Mouse (Mus musculus): ENCODE data around the gene Kprp. TPM values are rescaled to one million over a fixed set of nuclear protein-coding genes. Genes with fewer than 3 reads are reported as not detected.

Gene Kprp
- 3.5 TPM in 1 of 2 replicates, not detected in the other for polyA plus RNA-seq (2015; fragmentation: Nextera tagmentation; extraction: Ambion mirVana)

DNA sequence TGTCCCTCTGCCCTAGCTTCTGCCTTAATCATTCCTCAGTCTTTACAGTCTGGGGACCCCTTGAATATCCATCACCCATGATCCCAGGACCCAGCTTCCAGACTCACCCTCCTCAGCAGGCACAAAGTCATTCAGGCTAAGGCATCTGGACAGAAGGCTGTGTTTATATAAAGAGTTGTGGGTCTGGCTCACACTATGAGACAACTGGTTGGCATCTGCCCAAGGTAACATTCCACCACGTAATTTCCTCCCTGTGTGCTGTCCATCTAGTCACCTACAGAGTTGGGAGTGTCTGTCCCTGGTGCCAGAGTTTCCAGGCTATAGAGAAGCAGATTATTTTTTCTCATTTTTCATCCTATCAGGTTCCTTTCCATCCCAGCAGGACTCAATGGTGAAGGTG is at the start of gene Kprp:
Gene Kprp, minus strand, starts transcription at position 140 of the 400 bp plus-strand sequence.

DNA sequence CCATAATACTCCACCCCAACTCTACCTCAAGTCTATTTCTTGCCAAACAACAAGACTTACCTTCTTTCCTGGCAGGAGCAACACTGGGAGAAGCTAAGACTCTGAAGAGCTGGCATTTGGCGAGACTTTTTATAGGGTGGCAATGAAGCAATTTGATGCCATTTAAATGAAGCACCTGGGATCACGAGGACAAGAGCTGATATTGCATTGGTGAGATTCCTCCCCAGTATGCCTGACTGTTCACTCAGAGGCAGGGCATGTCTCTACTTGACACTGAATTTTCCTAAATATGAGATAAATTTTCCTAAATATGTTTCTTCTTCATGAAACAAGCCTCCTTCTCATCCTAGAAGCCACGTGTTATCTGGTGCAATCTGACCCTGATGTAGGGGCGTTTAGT is 43.1 kb upstream of the Kprp start, which contains the start of gene 2310050C09Rik:
Gene 2310050C09Rik, minus strand, starts transcription at position 101 of the 400 bp plus-strand sequence.

DNA sequence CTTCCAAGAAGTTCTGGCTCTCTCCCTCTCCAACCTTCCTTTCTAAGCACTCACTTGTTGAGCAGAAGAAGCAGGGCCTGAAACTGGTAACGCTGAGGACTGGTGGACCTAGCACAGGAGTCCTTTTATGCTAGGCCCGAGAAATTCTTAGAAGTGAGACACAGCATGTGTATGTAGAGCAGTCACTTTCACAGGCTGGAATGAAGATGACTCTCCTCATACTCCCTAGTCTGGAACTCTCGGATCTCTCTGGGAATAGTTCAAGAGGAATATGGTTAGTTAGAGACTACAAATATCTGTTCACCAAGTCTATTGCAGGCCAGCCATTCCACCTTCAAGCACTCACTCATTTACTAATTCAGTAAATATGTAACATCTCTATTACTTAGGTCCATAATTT is 24.1 kb upstream of the Kprp start, which contains the start of gene Lce1l:
Gene Lce1l, minus strand, starts transcription at position 101 of the 400 bp plus-strand sequence.

GRCm38 (mm10) chr3:92807791-92808190 is 19.3 kb downstream of the Kprp start, which contains the start of gene Lce1k:
Gene Lce1k (minus strand): TSS chr3:92807891.

GRCm38 (mm10) chr3:92790414-92790813 is 36.6 kb downstream of the Kprp start, which contains the start of gene Lce1j:
Gene Lce1j (minus strand): TSS chr3:92790514.

GRCm38 (mm10) chr3:92778799-92779198 is 48.2 kb downstream of the Kprp start, which contains the start of gene Lce1i:
Gene Lce1i (minus strand): TSS chr3:92778899.

Other genes starting within 250 kb of the Kprp start
- gene Smcp, start 238.2 kb downstream of the Kprp start, polyA plus RNA-seq (2015; fragmentation: Nextera tagmentation; extraction: Ambion mirVana) = not detected in 2 replicates
- not detected in 2 replicates for gene 2210017I01Rik, start 219.8 kb downstream of the Kprp start, polyA plus RNA-seq (2015; fragmentation: Nextera tagmentation; extraction: Ambion mirVana)
- gene Lce6a, start 205.6 kb downstream of the Kprp start, polyA plus RNA-seq (2015; fragmentation: Nextera tagmentation; extraction: Ambion mirVana) = 3.9 TPM in 1 of 2 replicates, not detected in the other
- gene Lce1a1, start 178.9 kb downstream of the Kprp start, polyA plus RNA-seq (2015; fragmentation: Nextera tagmentation; extraction: Ambion mirVana) = 10.0 TPM in 1 of 2 replicates, not detected in the other
- 4.4 TPM in 1 of 2 replicates, not detected in the other for gene Lce1b, start 170.3 kb downstream of the Kprp start, polyA plus RNA-seq (2015; fragmentation: Nextera tagmentation; extraction: Ambion mirVana)
- gene Lce1a2, start 156.9 kb downstream of the Kprp start, polyA plus RNA-seq (2015; fragmentation: Nextera tagmentation; extraction: Ambion mirVana) = 22.2 TPM in 1 of 2 replicates, not detected in the other
- 19.1 TPM in 1 of 2 replicates, not detected in the other for gene Lce1c, start 148.0 kb downstream of the Kprp start, polyA plus RNA-seq (2015; fragmentation: Nextera tagmentation; extraction: Ambion mirVana)
- gene Lce1d, start 140.0 kb downstream of the Kprp start, polyA plus RNA-seq (2015; fragmentation: Nextera tagmentation; extraction: Ambion mirVana) = 4.5 TPM in 1 of 2 replicates, not detected in the other
- 9.5 TPM in 1 of 2 replicates, not detected in the other for gene Lce1e, start 118.2 kb downstream of the Kprp start, polyA plus RNA-seq (2015; fragmentation: Nextera tagmentation; extraction: Ambion mirVana)
- gene Lce1f, start 106.9 kb downstream of the Kprp start, polyA plus RNA-seq (2015; fragmentation: Nextera tagmentation; extraction: Ambion mirVana) = 9.6 TPM in 1 of 2 replicates, not detected in the other
- not detected in 2 replicates for gene Gm38119, start 88.2 kb downstream of the Kprp start, polyA plus RNA-seq (2015; fragmentation: Nextera tagmentation; extraction: Ambion mirVana)
- 5.5 TPM in 1 of 2 replicates, not detected in the other for gene Lce1g, start 74.9 kb downstream of the Kprp start, polyA plus RNA-seq (2015; fragmentation: Nextera tagmentation; extraction: Ambion mirVana)
- 5.9 TPM in 1 of 2 replicates, not detected in the other for gene Lce1h, start 62.2 kb downstream of the Kprp start, polyA plus RNA-seq (2015; fragmentation: Nextera tagmentation; extraction: Ambion mirVana)
- gene Lce1i, start 48.3 kb downstream of the Kprp start, polyA plus RNA-seq (2015; fragmentation: Nextera tagmentation; extraction: Ambion mirVana) = 12.5 TPM in 1 of 2 replicates, not detected in the other
- 3.5 TPM in 1 of 2 replicates, not detected in the other for gene Lce1j, start 36.7 kb downstream of the Kprp start, polyA plus RNA-seq (2015; fragmentation: Nextera tagmentation; extraction: Ambion mirVana)
- 2.4 TPM in 1 of 2 replicates, not detected in the other for gene Lce1k, start 19.4 kb downstream of the Kprp start, polyA plus RNA-seq (2015; fragmentation: Nextera tagmentation; extraction: Ambion mirVana)
- 8.8 TPM in 1 of 2 replicates, not detected in the other for gene Lce1l, start 24.0 kb upstream of the Kprp start, polyA plus RNA-seq (2015; fragmentation: Nextera tagmentation; extraction: Ambion mirVana)
- 8.3 TPM in 1 of 2 replicates, not detected in the other for gene 2310050C09Rik, start 43.0 kb upstream of the Kprp start, polyA plus RNA-seq (2015; fragmentation: Nextera tagmentation; extraction: Ambion mirVana)
- gene Lce3a, start 99.0 kb upstream of the Kprp start, polyA plus RNA-seq (2015; fragmentation: Nextera tagmentation; extraction: Ambion mirVana) = not detected in 2 replicates
- not detected in 2 replicates for gene Lce3b, start 105.7 kb upstream of the Kprp start, polyA plus RNA-seq (2015; fragmentation: Nextera tagmentation; extraction: Ambion mirVana)
- 5.2 TPM in 1 of 2 replicates, not detected in the other for gene Lce3c, start 117.2 kb upstream of the Kprp start, polyA plus RNA-seq (2015; fragmentation: Nextera tagmentation; extraction: Ambion mirVana)
- not detected in 2 replicates for gene Lce3d, start 130.1 kb upstream of the Kprp start, polyA plus RNA-seq (2015; fragmentation: Nextera tagmentation; extraction: Ambion mirVana)
- gene Lce3e, start 139.8 kb upstream of the Kprp start, polyA plus RNA-seq (2015; fragmentation: Nextera tagmentation; extraction: Ambion mirVana) = 0.35 TPM in 1 of 2 replicates, not detected in the other
- gene Lce3f, start 165.0 kb upstream of the Kprp start, polyA plus RNA-seq (2015; fragmentation: Nextera tagmentation; extraction: Ambion mirVana) = not detected in 2 replicates
- 0.22 and 40.8 TPM in 2 replicates for gene Crct1, start 188.4 kb upstream of the Kprp start, polyA plus RNA-seq (2015; fragmentation: Nextera tagmentation; extraction: Ambion mirVana)
- 61.0 TPM in 1 of 2 replicates, not detected in the other for gene Lce1m, start 191.8 kb upstream of the Kprp start, polyA plus RNA-seq (2015; fragmentation: Nextera tagmentation; extraction: Ambion mirVana)
- gene Gm4858, start 241.6 kb upstream of the Kprp start, polyA plus RNA-seq (2015; fragmentation: Nextera tagmentation; extraction: Ambion mirVana) = not detected in 2 replicates

All from skeletal muscle tissue, postnatal 0 days (tissue).